Mouse (Mus musculus): Measurements from ENCODE around the gene Dab1.

Dab1 gene

DNA sequence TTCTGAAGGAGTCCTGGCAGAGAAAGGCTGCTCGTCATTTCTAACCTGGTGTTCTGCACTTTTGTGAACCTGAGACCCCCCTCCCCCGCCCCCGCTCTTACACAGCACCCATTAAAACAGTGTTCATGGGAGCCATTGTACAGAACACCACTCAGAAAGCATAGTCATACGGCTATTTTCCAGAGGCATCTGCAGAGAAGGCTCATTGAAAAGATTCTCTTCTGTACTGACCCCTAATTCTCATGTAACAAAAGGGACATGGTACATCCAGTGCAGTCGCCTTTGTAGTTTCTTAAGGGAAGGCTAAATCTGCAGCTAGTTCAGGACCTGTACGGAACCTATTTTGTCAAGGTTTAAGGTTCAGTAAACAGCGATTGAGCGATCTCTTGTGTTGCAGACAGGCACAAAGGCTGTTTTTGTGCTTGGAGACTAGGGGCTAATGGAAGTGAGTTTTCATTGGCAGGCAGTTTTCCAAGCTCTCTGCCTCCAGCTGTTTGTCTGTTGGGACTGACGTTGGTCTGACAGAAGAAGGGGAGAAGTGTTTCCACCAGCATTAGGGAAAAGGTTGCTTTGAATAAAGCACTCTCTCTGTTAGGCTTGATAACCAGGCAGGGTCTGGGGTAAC, 780.1 kb downstream of the Dab1 start:
- no peak for DNase-seq

DNA sequence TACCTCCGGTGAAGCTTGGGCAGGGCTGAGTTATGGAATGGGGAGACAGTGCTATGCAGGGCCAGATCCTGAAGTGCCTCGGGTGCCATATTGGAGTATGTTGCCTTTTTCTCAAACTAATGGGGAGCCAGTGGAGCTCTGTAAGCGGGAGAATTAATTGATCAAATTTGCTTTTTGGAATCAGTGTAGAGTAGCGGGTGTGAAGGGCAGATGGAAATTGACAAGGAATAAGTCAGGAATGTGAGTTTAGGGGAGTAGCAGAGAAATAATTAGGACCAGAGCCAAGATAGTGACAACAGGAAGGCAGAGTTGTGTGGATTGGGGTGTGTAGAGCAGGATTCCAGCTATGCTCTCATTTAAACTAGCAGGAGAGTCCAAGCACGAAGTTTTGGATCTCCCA, 784.9 kb downstream of the Dab1 start:
- no peak for DNase-seq

DNA sequence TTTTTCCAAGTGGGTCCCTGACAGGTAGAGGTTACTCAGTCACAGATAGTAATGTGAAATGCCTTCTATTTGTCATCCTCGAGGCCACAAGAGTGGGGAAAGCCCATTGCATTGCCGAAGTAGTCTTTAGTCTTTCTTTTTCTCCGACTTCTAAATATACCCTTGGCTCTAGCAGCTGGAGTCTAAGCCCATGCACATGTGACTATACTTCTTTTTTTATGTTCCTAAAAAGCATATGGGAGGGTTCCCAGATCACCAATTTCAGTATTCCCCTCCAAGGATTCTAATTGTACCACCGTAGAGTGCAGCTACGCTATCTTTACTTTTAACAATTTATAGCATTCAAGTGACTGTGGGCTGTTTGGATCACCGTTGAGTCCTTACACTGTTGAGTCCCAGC, 791.8 kb downstream of the Dab1 start:
- DNase-seq = no peak

GRCm38 (mm10) chr4:104415482-104415881, 796.3 kb downstream of the Dab1 start:
- DNase-seq = no peak

DNA sequence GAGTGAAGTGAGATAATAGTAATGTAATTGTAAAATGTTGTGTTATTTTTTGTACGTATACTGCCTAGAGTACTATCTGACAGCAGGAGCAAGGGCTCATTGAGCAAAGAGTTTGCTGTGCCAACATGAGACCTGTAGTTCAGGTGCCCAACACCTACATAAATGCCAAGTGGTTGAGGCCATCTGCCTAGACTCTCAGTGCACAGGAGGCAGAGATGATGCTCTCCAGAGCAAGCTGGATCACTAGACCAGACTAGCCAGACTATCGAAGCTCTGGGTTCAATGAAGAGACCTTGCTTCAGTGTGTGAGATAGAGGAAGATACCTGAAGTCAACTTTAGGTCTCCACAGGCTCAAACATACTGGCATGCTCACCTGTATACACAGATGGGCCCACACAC, 799.2 kb downstream of the Dab1 start:
- no peak for DNase-seq

GRCm38 (mm10) chr4:104420983-104421680, 802.0 kb downstream of the Dab1 start:
- no peak for DNase-seq

GRCm38 (mm10) chr4:104429127-104429526, 810.0 kb downstream of the Dab1 start:
- DNase-seq = no peak

GRCm38 (mm10) chr4:104431231-104431855, 812.2 kb downstream of the Dab1 start:
- no peak for DNase-seq

DNA sequence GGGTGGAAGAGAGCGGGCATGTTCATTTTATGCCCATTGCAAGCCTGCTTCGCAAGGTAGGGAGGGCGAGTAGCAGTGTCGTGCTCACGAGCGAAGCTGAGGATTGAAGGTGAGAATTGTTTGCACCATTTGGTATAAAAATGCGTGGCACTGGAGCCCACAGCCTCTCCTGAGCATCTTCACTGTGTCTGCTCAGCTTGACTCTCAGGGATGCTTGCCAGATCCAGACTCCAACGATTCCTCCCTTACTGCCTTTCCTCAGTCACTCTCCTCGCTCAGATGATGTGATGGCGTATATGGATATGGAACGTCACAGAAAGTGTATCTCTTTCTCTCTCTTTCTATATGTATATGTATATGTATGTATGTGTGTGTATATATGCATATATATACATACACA, 813.0 kb downstream of the Dab1 start:
- no peak for DNase-seq

DNA sequence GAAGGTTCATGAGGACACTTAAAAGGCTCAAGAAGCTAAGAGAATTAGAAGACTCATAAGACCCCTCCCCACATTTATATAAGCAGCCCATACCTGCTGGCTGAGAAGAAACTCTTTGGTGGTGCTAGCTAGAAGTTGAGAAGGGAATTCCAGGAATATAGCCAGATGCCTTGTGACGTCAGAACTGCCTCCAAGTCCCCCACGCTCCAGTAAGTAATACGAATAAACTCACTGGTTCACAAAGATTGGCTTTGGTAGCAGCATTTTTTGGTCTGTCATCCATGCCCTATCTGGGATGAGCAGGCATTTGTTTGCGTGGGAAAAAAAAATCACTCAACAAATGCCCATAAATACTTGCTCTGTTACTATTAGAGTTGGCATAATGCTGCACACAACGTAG, 816.6 kb downstream of the Dab1 start:
- DNase-seq = no peak

DNA sequence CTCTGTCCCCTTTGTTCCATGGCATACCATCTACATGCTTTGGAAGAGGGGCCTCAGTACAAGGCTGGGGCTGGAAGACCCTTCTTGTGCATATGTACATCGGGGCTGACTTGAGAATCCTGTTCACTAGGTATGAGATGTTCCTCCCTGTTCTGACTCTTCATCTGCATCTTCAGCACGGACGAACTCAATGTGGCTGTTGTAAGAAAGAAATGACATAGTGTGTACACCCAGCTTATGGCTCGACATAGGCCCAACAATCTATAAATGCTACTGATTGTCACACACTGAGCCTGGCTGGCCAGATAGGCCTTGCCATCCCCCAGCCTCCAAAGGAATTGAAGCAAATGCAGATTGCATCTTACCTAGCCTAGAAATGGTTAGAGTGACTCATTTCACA, 817.3 kb downstream of the Dab1 start:
- no peak for DNase-seq

DNA sequence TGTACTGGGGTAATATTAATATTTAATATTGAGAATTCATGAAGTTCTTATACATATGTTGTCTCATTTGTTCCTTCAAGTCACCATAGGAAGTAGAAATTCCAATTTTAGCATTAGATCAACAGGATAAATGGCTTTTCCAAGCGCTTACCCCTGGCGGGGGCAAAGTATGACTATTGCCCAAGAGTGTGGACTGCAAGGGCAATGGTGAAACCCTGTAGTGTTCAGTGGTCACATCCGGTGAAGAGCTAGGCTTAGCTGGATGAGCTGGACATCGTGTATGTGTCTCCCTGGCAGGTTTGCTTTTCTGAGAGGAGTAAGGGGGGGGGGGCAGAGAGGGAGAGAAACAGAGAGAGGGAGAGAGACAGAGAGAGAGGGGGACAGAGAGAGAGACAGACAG, 819.6 kb downstream of the Dab1 start:
- DNase-seq = no peak

DNA sequence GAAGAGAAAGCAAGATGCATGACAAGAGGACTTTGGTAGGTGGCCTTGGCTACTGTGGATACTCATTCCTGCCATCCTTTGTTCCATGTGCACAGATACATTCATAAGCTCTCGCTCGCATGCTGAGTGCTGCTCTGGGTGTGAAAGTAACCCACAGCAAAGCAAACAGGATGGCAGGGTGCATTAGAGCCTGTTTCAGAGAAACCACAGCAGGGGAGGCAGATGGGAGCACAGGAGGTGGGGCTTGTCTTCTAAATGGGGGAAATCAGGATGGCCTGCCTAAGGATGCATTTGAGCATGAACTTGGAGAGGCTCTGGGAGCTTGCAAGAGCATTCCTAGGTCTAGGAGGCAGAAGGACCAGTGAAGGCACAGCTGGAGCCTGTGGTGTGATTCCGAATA, 820.5 kb downstream of the Dab1 start:
- no peak for DNase-seq

DNA sequence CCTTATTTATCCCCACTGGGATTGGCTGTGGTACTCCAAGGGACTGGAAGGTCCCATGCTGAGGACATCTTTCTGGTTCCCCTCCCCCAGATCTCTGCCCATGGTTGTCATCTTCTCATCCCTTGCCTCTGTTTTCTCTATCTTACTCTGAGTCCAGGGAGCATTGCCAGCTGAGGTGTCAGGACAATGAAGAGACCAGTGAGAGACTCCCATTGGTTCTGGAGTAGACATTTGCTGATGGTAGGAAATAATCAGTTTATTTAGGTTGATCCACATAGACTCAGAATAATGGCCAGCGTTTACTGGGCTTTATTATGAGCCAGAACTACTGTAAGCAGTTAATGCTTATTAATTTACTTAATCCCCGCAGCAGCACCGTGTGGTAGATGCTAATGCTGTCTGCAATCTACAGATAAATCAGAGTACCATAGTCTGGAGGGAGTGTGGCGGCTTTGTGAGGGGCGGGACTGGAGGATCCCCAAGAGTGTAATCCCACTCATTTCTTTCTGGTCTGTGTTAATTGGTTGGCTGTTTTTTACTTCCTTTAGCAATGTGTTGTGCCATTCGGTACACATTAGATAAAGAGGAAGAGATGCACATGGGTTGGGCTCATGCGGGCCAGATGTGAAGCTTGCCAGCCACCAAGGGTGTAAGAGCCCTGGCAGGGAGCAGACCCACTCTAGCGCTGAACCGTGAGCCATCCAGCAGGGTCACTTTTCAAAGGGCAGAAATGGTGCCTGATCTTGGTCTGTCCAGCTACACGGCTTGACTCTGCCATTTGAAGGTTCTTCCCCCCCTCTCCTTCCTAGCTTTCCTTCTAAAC, 824.0 kb downstream of the Dab1 start:
- DNase-seq = no peak

GRCm38 (mm10) chr4:104443775-104444174, 824.6 kb downstream of the Dab1 start:
- no peak for DNase-seq

DNA sequence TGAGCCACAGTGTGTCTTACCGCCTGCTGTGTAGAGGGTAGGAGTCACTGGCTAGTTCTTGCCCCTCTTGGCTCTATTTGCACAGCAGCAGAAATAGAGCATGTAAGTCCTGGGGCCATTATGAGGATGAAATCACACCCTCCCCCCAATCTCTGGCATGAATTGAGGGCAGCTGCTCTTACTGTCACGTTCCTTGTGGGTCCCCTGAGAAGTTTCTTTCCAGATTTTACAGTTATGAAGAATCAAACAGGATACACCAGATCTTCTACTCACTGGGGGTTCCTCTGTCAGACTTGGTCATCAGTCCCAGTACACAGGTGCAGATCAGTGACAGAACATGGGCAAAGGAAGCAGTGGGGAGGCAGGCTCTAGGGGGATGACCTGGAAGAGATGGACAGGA, 825.8 kb downstream of the Dab1 start:
- DNase-seq = no peak

DNA sequence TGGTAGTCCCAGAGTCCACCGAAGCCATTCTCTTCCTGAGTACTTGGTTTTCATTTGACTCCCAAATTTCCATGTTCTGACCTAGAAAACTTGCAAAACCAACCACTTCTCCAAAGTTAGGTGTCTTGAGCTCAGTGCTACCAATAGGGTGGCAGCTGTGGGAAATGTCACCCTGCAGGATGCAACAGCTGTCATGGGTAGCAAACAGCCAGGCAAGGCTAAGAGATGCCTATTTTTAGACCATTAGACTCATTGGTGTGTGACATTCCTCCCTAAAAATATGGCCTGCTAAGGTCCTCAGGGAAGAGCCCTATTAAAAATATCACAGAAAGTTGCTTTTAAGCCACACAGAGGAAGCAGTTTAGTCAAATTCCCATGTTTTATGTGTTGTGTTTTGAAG, 829.0 kb downstream of the Dab1 start:
- DNase-seq = no peak

DNA sequence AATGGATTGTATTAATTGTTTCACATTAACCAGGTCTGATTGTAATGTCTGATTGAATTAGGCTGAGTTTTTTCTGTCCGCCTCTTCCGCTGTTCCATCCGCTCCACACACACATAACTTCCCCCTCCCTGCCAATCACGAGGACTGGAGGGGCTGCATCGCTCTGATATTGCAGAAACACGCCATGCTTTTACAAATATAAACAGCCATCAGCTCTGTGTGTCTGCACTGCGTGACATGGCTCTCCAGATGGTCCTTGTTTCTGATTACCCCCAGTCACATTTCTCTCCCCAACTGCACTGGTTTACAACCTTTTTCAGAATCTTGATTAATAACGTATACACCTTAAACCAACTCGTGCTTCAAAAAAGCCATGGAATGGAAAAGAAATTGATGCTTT, 831.5 kb downstream of the Dab1 start:
- no peak for DNase-seq

- no peak for DNase-seq
These were observed 833.4 kb downstream of the Dab1 start for GRCm38 (mm10) chr4:104452587-104452986.

GRCm38 (mm10) chr4:104455151-104455550, 836.0 kb downstream of the Dab1 start:
- DNase-seq = no peak

- DNase-seq = no peak
These were observed 836.6 kb downstream of the Dab1 start for GRCm38 (mm10) chr4:104455760-104456159.

DNA sequence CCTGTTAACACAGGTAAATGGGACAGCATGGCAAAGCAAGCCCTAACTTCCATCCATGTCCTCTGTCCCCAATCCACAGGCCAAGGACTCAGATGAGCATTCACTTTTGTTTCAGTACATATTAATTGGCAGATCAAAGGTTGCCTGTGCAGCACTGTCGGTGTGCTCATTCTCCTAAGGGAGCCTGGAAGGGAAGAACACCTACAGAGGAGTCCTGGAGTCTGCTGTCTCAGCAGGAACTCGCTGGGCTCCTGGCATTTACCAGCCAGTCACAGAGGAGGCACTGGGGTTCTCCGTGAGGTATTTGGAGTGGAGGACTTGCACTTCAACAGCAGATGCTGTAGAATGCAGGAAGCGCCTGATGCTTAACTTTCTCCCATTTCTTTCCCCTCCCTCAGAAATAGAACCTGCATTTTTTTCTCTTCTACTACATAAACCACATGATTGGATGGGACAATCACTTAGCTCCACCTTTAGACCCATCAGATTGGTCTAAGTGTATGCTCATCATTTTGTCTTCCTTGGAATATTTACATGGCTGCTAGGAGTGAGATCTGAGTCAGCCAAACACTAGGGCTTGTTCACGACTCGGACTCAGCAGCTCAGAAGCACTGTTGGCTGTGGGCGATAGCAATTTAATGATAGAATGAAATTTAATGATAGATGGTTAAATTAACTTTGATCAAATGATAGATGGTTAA, 837.2 kb downstream of the Dab1 start:
- no peak for DNase-seq

DNA sequence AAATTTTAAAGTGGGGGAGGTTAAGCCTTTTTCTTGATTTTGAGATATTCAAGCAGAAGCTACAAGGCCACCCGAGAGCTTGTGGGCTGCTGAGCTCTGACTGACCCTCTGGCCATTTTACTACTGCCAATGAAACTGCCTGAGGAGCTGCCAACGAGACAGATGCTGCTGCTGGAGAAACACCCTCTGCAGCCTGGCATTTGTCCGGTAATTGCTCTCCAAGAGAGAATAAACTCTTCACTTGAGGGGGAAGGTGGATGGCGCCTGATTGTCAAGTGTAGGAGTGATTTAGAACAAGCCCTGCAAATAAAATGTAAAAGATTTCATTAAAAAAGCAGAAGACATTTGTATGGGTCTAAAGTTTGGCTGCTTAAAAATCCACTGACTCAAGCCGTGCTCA, 839.6 kb downstream of the Dab1 start:
- no peak for DNase-seq
